Mouse (Mus musculus) midbrain, embryonic 15.5 days (tissue): Measurements from ENCODE around the gene Tbce. TPM values are rescaled to one million over a fixed set of nuclear protein-coding genes. Genes with fewer than 3 reads are reported as not detected.
A peak's percentile ranks its signal among the peaks of the same experiment; 100 is the strongest.

Source experiments
- ATAC-seq: fragments of 200-750 bp; cut with Nextera tagmentation; replicated peaks from 2 replicates; pipeline ENCODE4 v1.8.0; 2017; ENCODE audit warnings: moderate TSS enrichment
- H3K27ac ChIP-seq: fragments of 300-500 bp; sonication (generic); 2 replicates; pipeline ENCODE4 v1.5.1; 2015; ENCODE audit warnings: mild to moderate bottlenecking, inconsistent platforms
- H3K27me3 ChIP-seq: fragments of 300-500 bp; sonication (generic); replicated peaks from 2 replicates; pipeline ENCODE4 v1.6.1; 2015; ENCODE audit warnings: inconsistent platforms
- H3K36me3 ChIP-seq: fragments of 300-500 bp; sonication (generic); replicated peaks from 2 replicates; pipeline ENCODE4 v1.6.1; 2015; ENCODE audit warnings: inconsistent platforms
- H3K4me1 ChIP-seq: fragments of 300-500 bp; sonication (generic); 2 replicates; pipeline ENCODE4 v1.6.1; 2015; ENCODE audit warnings: inconsistent platforms
- H3K4me2 ChIP-seq: fragments of 300-500 bp; sonication (generic); 2 replicates; pipeline ENCODE4 v1.6.1; 2015; ENCODE audit warnings: inconsistent platforms, mild to moderate bottlenecking, moderate library complexity
- H3K4me3 ChIP-seq: fragments of 300-500 bp; sonication (generic); 2 replicates; pipeline ENCODE4 v1.5.1; 2015; ENCODE audit warnings: mild to moderate bottlenecking, inconsistent platforms
- H3K9ac ChIP-seq: fragments of 300-500 bp; sonication (generic); 2 replicates; pipeline ENCODE4 v1.6.1; 2015; ENCODE audit warnings: mild to moderate bottlenecking, inconsistent platforms
- H3K9me3 ChIP-seq: fragments of 300-500 bp; sonication (generic); 2 replicates; pipeline ENCODE4 v1.6.1; 2016; ENCODE audit warnings: inconsistent platforms
- WGBS: fragments of 180-500 bp; shearing (Covaris S2); methylation state at CpG from one replicate; pipeline ENCODE4 v1.1.7; 2015; ENCODE audit warnings: mixed read lengths; 5-methylcytosine and 5-hydroxymethylcytosine counted together
- polyA plus RNA-seq: library from polyadenylated mRNA; unstranded; fragments of >200 nt; fragmentation: Nextera tagmentation; extraction: Ambion mirVana; gene quantifications from 2 replicates; pipeline ENCODE4 v1.2.1, GENCODE M21; 2015

Gene Tbce
- 100 and 113 TPM in 2 replicates for polyA plus RNA-seq

- peaks cover 19% of the 10 kb centered on the region for H3K4me1 ChIP-seq
- H3K27me3 ChIP-seq = no peaks in the 10 kb centered on the region
- H3K36me3 ChIP-seq = 0 out of 2 replicates have a peak, but pooled peaks cover 6% of the 10 kb centered on the region
- H3K9me3 ChIP-seq = no peaks in the 10 kb centered on the region
- under 1% methylated on average over 35 of the region's 35 CpGs for WGBS
- H3K4me2 ChIP-seq = peak within 1 kb of the TSS; percentile 80
- H3K27ac ChIP-seq = peak within 1 kb of the TSS; percentile 99
- ATAC-seq = peak; percentile 98
- peak within 1 kb of the TSS; percentile 86 for H3K9ac ChIP-seq
- H3K4me3 ChIP-seq = peak within 1 kb of the TSS; percentile 89
Observed at GRCm38 (mm10) chr13:14039292-14039965, at the start of gene Tbce. Gene Tbce (minus strand): TSS chr13:14039638.

- WGBS = 87% methylated on average over 1 of the region's 1 CpGs
- no peak for ATAC-seq
Observed at GRCm38 (mm10) chr13:14088669-14089068, 49.2 kb upstream of the Tbce start.

GRCm38 (mm10) chr13:14075326-14075725 lies 35.9 kb upstream of the Tbce start:
- WGBS = 96% methylated on average over 1 of the region's 1 CpGs

More at GRCm38 (mm10) chr13:14088669-14089068, 49.2 kb upstream of the Tbce start:
- Histone ChIP-seq H3K36me3 (no peaks in the 10 kb centered on the region), H3K4me3 (no peak overlapping the region), H3K9me3 (no peaks in the 10 kb centered on the region), H3K4me1 (no peaks in the 10 kb centered on the region), H3K27me3 (no peaks in the 10 kb centered on the region), H3K4me2 (no peak overlapping the region), H3K9ac (no peak overlapping the region), H3K27ac (no peak overlapping the region)

GRCm38 (mm10) chr13:14074371-14074770 lies 34.9 kb upstream of the Tbce start:
- Histone ChIP-seq H3K9ac (no peak overlapping the region), H3K27me3 (no peaks in the 10 kb centered on the region), H3K36me3 (no peaks in the 10 kb centered on the region), H3K9me3 (no peaks in the 10 kb centered on the region), H3K27ac (no peak overlapping the region), H3K4me3 (no peak overlapping the region), H3K4me1 (no peaks in the 10 kb centered on the region), H3K4me2 (no peak overlapping the region)
- 100% methylated on average over 1 of the region's 1 CpGs for WGBS
- ATAC-seq = no peak

More at GRCm38 (mm10) chr13:14075326-14075725, 35.9 kb upstream of the Tbce start:
- Histone ChIP-seq H3K27me3 (no peaks in the 10 kb centered on the region), H3K9ac (no peak overlapping the region), H3K9me3 (no peaks in the 10 kb centered on the region), H3K4me1 (no peaks in the 10 kb centered on the region), H3K36me3 (no peaks in the 10 kb centered on the region), H3K4me3 (no peak overlapping the region), H3K4me2 (no peak overlapping the region), H3K27ac (no peak overlapping the region)
- no peak for ATAC-seq

- WGBS = 88% methylated on average over 1 of the region's 1 CpGs
- Histone ChIP-seq H3K4me1 (peaks cover 24% of the 10 kb centered on the region), H3K9me3 (no peaks in the 10 kb centered on the region), H3K4me3 (no peak overlapping the region), H3K4me2 (no peak overlapping the region), H3K9ac (no peak overlapping the region), H3K27me3 (no peaks in the 10 kb centered on the region), H3K27ac (no peak overlapping the region), H3K36me3 (0 out of 2 replicates have a peak, but pooled peaks cover 3% of the 10 kb centered on the region)
- ATAC-seq = no peak
Observed at GRCm38 (mm10) chr13:14069291-14069690, 29.9 kb upstream of the Tbce start.

- Histone ChIP-seq H3K4me1 (peaks cover 24% of the 10 kb centered on the region), H3K9me3 (no peaks in the 10 kb centered on the region), H3K27ac (no peak overlapping the region), H3K27me3 (no peaks in the 10 kb centered on the region), H3K4me2 (no peak overlapping the region), H3K4me3 (no peak overlapping the region), H3K9ac (no peak overlapping the region), H3K36me3 (0 out of 2 replicates have a peak, but pooled peaks cover 3% of the 10 kb centered on the region)
- no peak for ATAC-seq
Observed at GRCm38 (mm10) chr13:14068035-14068434, 28.6 kb upstream of the Tbce start.

GRCm38 (mm10) chr13:14065701-14066100 lies 26.3 kb upstream of the Tbce start:
- 75% methylated on average over 1 of the region's 1 CpGs for WGBS
- no peak overlapping the region for H3K4me3 ChIP-seq
- no peak overlapping the region for H3K9ac ChIP-seq
- no peaks in the 10 kb centered on the region for H3K9me3 ChIP-seq
- H3K27ac ChIP-seq = no peak overlapping the region
- H3K4me1 ChIP-seq = peaks cover 42% of the 10 kb centered on the region
- no peak for ATAC-seq
- 0 out of 2 replicates have a peak, but pooled peaks cover 3% of the 10 kb centered on the region for H3K36me3 ChIP-seq
- H3K27me3 ChIP-seq = no peaks in the 10 kb centered on the region
- peak overlapping the region; percentile 66; the same call in 1 of the 2 replicates for H3K4me2 ChIP-seq

GRCm38 (mm10) chr13:14065028-14065380 lies 25.6 kb upstream of the Tbce start:
- peak overlapping the region; percentile 93 for H3K27ac ChIP-seq

GRCm38 (mm10) chr13:14064341-14065027 lies 25.0 kb upstream of the Tbce start:
- Histone ChIP-seq H3K9ac (peak overlapping the region; percentile 97), H3K36me3 (0 out of 2 replicates have a peak, but pooled peaks cover 3% of the 10 kb centered on the region), H3K27ac (peak overlapping the region; percentile 93), H3K4me2 (peak overlapping the region; percentile 66), H3K27me3 (no peaks in the 10 kb centered on the region), H3K4me3 (peak overlapping the region; percentile 100), H3K4me1 (peaks cover 47% of the 10 kb centered on the region), H3K9me3 (no peaks in the 10 kb centered on the region)
- ATAC-seq = peak; percentile 2
- under 1% methylated on average over 56 of the region's 65 CpGs for WGBS

More at GRCm38 (mm10) chr13:14065028-14065380, 25.6 kb upstream of the Tbce start:
- Histone ChIP-seq H3K4me1 (peaks cover 47% of the 10 kb centered on the region), H3K4me2 (peak overlapping the region; percentile 66), H3K9me3 (no peaks in the 10 kb centered on the region), H3K9ac (peak overlapping the region; percentile 97), H3K36me3 (0 out of 2 replicates have a peak, but pooled peaks cover 3% of the 10 kb centered on the region), H3K4me3 (peak overlapping the region; percentile 100), H3K27me3 (no peaks in the 10 kb centered on the region)
- WGBS = 19% methylated on average over 9 of the region's 9 CpGs
- ATAC-seq = no peak

GRCm38 (mm10) chr13:14063942-14064271 lies 24.5 kb upstream of the Tbce start:
- peak overlapping the region; percentile 66 for H3K4me2 ChIP-seq
- 1% methylated on average over 20 of the region's 31 CpGs for WGBS
- peak overlapping the region; percentile 93 for H3K27ac ChIP-seq
- peaks cover 47% of the 10 kb centered on the region for H3K4me1 ChIP-seq
- H3K27me3 ChIP-seq = no peaks in the 10 kb centered on the region
- no peaks in the 10 kb centered on the region for H3K9me3 ChIP-seq
- peak overlapping the region; percentile 97 for H3K9ac ChIP-seq
- peak overlapping the region; percentile 100 for H3K4me3 ChIP-seq
- ATAC-seq = peak; percentile 44
- 0 out of 2 replicates have a peak, but pooled peaks cover 3% of the 10 kb centered on the region for H3K36me3 ChIP-seq

GRCm38 (mm10) chr13:14063013-14063941 lies 23.8 kb upstream of the Tbce start, which contains the start of the genes Arid4b and Ggps1:
Gene Arid4b (plus strand): TSS chr13:14063232.
Gene Ggps1 (minus strand): TSS chr13:14063488.
- H3K4me2 ChIP-seq = peak within 1 kb of the TSS; percentile 66
- peak within 1 kb of the TSS; percentile 95 for H3K27ac ChIP-seq
- H3K27me3 ChIP-seq = no peaks in the 10 kb centered on the region
- peak within 1 kb of the TSS; percentile 97 for H3K9ac ChIP-seq
- peaks cover 47% of the 10 kb centered on the region for H3K4me1 ChIP-seq
- 0 out of 2 replicates have a peak, but pooled peaks cover 3% of the 10 kb centered on the region for H3K36me3 ChIP-seq
- peak within 1 kb of the TSS; percentile 100 for H3K4me3 ChIP-seq
- peak; percentile 98 for ATAC-seq
- under 1% methylated on average over 60 of the region's 64 CpGs for WGBS
- no peaks in the 10 kb centered on the region for H3K9me3 ChIP-seq
